Mouse (Mus musculus) midbrain, embryonic 11.5 days (tissue): ENCODE measurements around the gene Glis3. TPM values are rescaled to one million over a fixed set of nuclear protein-coding genes. Genes with fewer than 3 reads are reported as not detected.

Source experiments
- ATAC-seq: fragments of 200-750 bp; cut with Nextera tagmentation; 2 replicates; pipeline ENCODE4 v1.8.0; 2017; ENCODE audit warnings: moderate TSS enrichment, moderate library complexity; ENCODE audit not compliant: low FRiP score
- DNase-seq: peaks from one replicate; pipeline ENCODE4 v3.0.0; 2015; ENCODE audit warnings: low spot score; ENCODE audit errors: missing footprints
- H3K27ac ChIP-seq: fragments of 300-500 bp; sonication (generic); 2 replicates; pipeline ENCODE4 v1.5.1; 2014; ENCODE audit warnings: low read depth, low read length
- H3K27me3 ChIP-seq: fragments of 300-500 bp; sonication (generic); 2 replicates; pipeline ENCODE4 v1.6.1; 2014; ENCODE audit warnings: mild to moderate bottlenecking, low read length, moderate library complexity, mixed read lengths; ENCODE audit not compliant: control insufficient read depth, insufficient read depth
- H3K36me3 ChIP-seq: fragments of 300-500 bp; sonication (generic); 2 replicates; pipeline ENCODE4 v1.6.1; 2014; ENCODE audit warnings: mild to moderate bottlenecking, low read length, moderate library complexity, mixed read lengths; ENCODE audit not compliant: control insufficient read depth, insufficient read depth
- H3K4me1 ChIP-seq: fragments of 300-500 bp; sonication (generic); 2 replicates; pipeline ENCODE4 v1.6.1; 2014; ENCODE audit warnings: low read length; ENCODE audit not compliant: control insufficient read depth, insufficient read depth
- H3K4me2 ChIP-seq: fragments of 300-500 bp; sonication (generic); 2 replicates; pipeline ENCODE4 v1.6.1; 2014; ENCODE audit warnings: mild to moderate bottlenecking, moderate library complexity
- H3K4me3 ChIP-seq: fragments of 300-500 bp; sonication (generic); 2 replicates; pipeline ENCODE4 v1.5.1; 2014; ENCODE audit warnings: low read depth, low read length
- H3K9ac ChIP-seq: fragments of 300-500 bp; sonication (generic); 2 replicates; pipeline ENCODE4 v1.6.1; 2014; ENCODE audit warnings: low read length
- H3K9me3 ChIP-seq: fragments of 300-500 bp; sonication (generic); 2 replicates; pipeline ENCODE4 v1.6.1; 2016; ENCODE audit warnings: low read length; ENCODE audit not compliant: control insufficient read depth
- WGBS: fragments of 180-500 bp; shearing (Covaris S2); extraction: QIAGEN DNeasy Blood & Tissue Kit; methylation state at CpG from one replicate; pipeline ENCODE4 v1.1.7; 2014; 5-methylcytosine and 5-hydroxymethylcytosine counted together
- polyA plus RNA-seq: library from polyadenylated mRNA; unstranded; fragments of >200 nt; fragmentation: Nextera tagmentation; extraction: Ambion mirVana; gene quantifications from 2 replicates; pipeline ENCODE4 v1.2.1, GENCODE M21; 2014

Gene Glis3
- polyA plus RNA-seq, 1 experiment from 2014 or later = 1.9 TPM

DNA sequence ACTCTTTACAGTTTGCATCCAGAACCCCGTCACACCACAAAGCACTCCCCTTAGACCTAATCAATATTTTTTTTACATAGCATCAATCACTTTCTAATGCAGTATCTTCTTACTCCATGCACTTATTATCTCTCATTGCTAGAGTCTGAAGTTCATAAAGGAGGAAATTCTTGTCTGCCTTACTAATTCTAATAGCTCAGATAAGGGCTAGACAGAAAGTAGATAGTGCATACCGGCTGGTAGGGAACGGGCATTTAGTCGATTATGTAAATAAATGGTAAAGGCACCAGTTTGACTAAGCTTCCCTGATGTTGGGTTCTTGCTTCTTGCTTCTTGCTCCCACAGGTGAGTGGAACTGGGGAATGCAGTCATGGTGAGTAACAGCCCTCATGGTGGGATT, 468.2 kb downstream of the Glis3 start:
- Histone ChIP-seq H3K36me3 (no peaks in the 10 kb centered on the region), H3K4me3 (no peak overlapping the region), H3K4me2 (no peak overlapping the region), H3K27me3 (no peaks in the 10 kb centered on the region), H3K4me1 (no peaks in the 10 kb centered on the region), H3K27ac (no peak overlapping the region), H3K9me3 (no peaks in the 10 kb centered on the region), H3K9ac (no peak overlapping the region)
- peak; percentile 41 for DNase-seq
- no peak for ATAC-seq
- WGBS = 90% methylated on average over 4 of the region's 4 CpGs

Other genes with a start within 250 kb of the Glis3 start
- gene Slc1a1, start 155.0 kb upstream of the Glis3 start, polyA plus RNA-seq = 0.44 and 1.3 TPM in 2 replicates